Mouse (Mus musculus) heart, postnatal 0 days (tissue): ENCODE results near the gene Cdt1.

Experiments
- CTCF ChIP-seq: IDR thresholded peaks from 2 replicates; pipeline ENCODE4 v1.5.1; 2016; ENCODE audit warnings: antibody characterized with exemption, control low read depth, low read depth
- EP300 ChIP-seq: IDR thresholded peaks from 2 replicates; pipeline ENCODE4 v1.6.1; 2016; ENCODE audit warnings: antibody characterized with exemption, low read depth

- no peak for TF ChIP-seq CTCF
- no peak for TF ChIP-seq EP300
Measured at GRCm38 (mm10) chr8:122548891-122549439, 18.9 kb upstream of the Cdt1 start.
